In the genomic region with DNA sequence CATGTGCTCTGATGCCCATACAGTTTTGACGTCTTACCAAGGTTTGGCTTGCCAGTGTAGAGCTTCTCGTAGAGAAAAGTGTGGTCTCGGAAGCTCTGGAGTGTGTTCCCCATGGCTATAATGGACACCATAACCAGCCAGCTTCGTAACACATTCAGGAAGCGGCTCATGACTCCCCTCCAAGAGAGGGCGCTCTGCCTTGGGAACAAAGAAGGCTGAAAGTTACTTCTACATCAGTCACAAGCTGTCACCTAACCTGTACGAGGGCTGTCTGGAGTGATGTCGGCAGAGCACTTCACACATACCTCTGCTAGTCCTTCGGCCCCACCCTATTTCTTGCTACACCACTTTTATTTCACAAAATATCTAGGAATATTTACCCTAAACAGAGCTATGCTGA, we compare ENCODE assay signal across 17 mouse cellular contexts. TPM values are rescaled to one million over a fixed set of nuclear protein-coding genes. Genes with fewer than 3 reads are reported as not detected.
DNase-seq lines count a peak whose midpoint lies in the region; ATAC-seq and TF ChIP-seq lines count a peak whose summit lies in the region.
"Had no signal": no experiment of that assay in that cellular context is flagged by ENCODE, and none has a peak within 500 bp of the region (broad histone marks: within the 10 kb centered on the region; RNA-seq: fewer than 3 reads in every experiment).

No protein-coding gene starts in this region.

- WGBS in liver, postnatal 0 days (ENCODE audit: insufficient replicate concordance), result 74% methylated on average over 9 of the region's 9 CpGs
- 83% methylated on average over 9 of the region's 9 CpGs for WGBS in liver, embryonic 12.5 days (ENCODE audit: insufficient replicate concordance)

- no peaks in the 10 kb centered on the region for H3K9me3 ChIP-seq in liver, postnatal 0 days (ENCODE audit: low read length)
- no peaks in the 10 kb centered on the region for H3K9me3 ChIP-seq in liver, embryonic 12.5 days (replicated peaks)
- H3K9me3 ChIP-seq: forebrain, embryonic 15.5 days; limb, embryonic 10.5 days; lung, embryonic 15.5 days had no signal

- peak; percentile 87 for DNase-seq in heart, adult 11 months
- no peak for DNase-seq in heart, adult 8-10 months (ENCODE audit: low spot score)
- DNase-seq in liver, postnatal 0 days, result no peak
- DNase-seq in ES-CJ7 (ENCODE audit: low read depth, low spot score), result peak; percentile 58
- DNase-seq in lung, postnatal 36 days, result peak; percentile 32
- no peak for DNase-seq in testis, postnatal 10 days (ENCODE audit: low spot score)
- DNase-seq: adrenal gland, postnatal 25 days; gastrocnemius, adult 2 months; heart, postnatal 14 days; kidney, postnatal 14 days had no signal

- TF ChIP-seq CTCF in liver, postnatal 0 days (IDR thresholded peaks at IDR 0.05; ENCODE audit: low read depth), result peak; percentile 43; the same call in 1 of the 2 replicates

- no peak overlapping the region for H3K27ac ChIP-seq in liver, postnatal 0 days (ENCODE audit: low read depth)
- no peak overlapping the region for H3K27ac ChIP-seq in liver, embryonic 12.5 days
- H3K27ac ChIP-seq: forebrain, embryonic 15.5 days; gastrocnemius, adult 2 months; limb, embryonic 10.5 days; lung, embryonic 15.5 days had no signal

- no peak overlapping the region for H3K4me3 ChIP-seq in liver, postnatal 0 days (ENCODE audit: low read depth, low read length)
- no peak overlapping the region for H3K4me3 ChIP-seq in liver, embryonic 12.5 days
- H3K4me3 ChIP-seq: forebrain, embryonic 15.5 days; gastrocnemius, adult 2 months; limb, embryonic 10.5 days; lung, embryonic 15.5 days had no signal

- no peak for TF ChIP-seq EP300 in liver, postnatal 0 days (IDR thresholded peaks at IDR 0.05; ENCODE audit: low read depth)

- no peak overlapping the region for H3K9ac ChIP-seq in liver, postnatal 0 days (replicated peaks)
- no peak overlapping the region for H3K9ac ChIP-seq in liver, embryonic 12.5 days
- H3K9ac ChIP-seq: forebrain, embryonic 15.5 days; lung, embryonic 15.5 days had no signal

- H3K4me1 ChIP-seq in liver, postnatal 0 days (ENCODE audit: insufficient read depth), result peaks cover 18% of the 10 kb centered on the region
- peaks cover 39% of the 10 kb centered on the region for H3K4me1 ChIP-seq in liver, embryonic 12.5 days

- no peak overlapping the region for H3K4me2 ChIP-seq in liver, postnatal 0 days (ENCODE audit: low read depth, low read length)
- no peak overlapping the region for H3K4me2 ChIP-seq in liver, embryonic 12.5 days
- H3K4me2 ChIP-seq: forebrain, embryonic 15.5 days; lung, embryonic 15.5 days; midbrain, embryonic 11.5 days had no signal

- ATAC-seq in liver, postnatal 0 days, result no peak
- ATAC-seq in liver, embryonic 12.5 days, result no peak
- ATAC-seq in cerebellum, adult (ENCODE audit: insufficient number of reproducible peaks, low FRiP score, low TSS enrichment), result no peak
- ATAC-seq: forebrain, embryonic 15.5 days; hindbrain, embryonic 16.5 days had no signal

- H3K27me3 ChIP-seq in liver, postnatal 0 days (ENCODE audit: insufficient read depth, low read length), result no peaks in the 10 kb centered on the region
- H3K27me3 ChIP-seq in liver, embryonic 12.5 days (replicated peaks), result no peaks in the 10 kb centered on the region
- H3K27me3 ChIP-seq: forebrain, embryonic 15.5 days; lung, embryonic 15.5 days had no signal

- peaks cover 17% of the 10 kb centered on the region for H3K36me3 ChIP-seq in liver, postnatal 0 days (replicated peaks; ENCODE audit: insufficient read depth, low read length)
- H3K36me3 ChIP-seq in liver, embryonic 12.5 days, result peaks cover 58% of the 10 kb centered on the region

RNA-seq across cellular contexts. Expression of a gene that starts 2.3 kb away (rescaled TPM):
- 1 to 10 TPM; 5.7 to 7.7 (median 7.1) TPM for total RNA-seq in heart, adult 8-10 months (2022)
- polyA plus RNA-seq in liver, postnatal 0 days (2015; fragmentation: Nextera tagmentation; extraction: Ambion mirVana), result 85.7 and 94.2 TPM in 2 replicates
- polyA plus RNA-seq in liver, embryonic 12.5 days (2016; fragmentation: Nextera tagmentation; extraction: Ambion mirVana), result 99.3 and 101 TPM in 2 replicates

RNA-seq across cellular contexts. Expression of a gene that starts 2.4 kb away (rescaled TPM):
- 10 to 100 TPM; 12.8 to 20.7 (median 14.9) TPM for total RNA-seq in heart, adult 8-10 months (2022)
- polyA plus RNA-seq in liver, postnatal 0 days (2015; fragmentation: Nextera tagmentation; extraction: Ambion mirVana), result 2.8 and 3.0 TPM in 2 replicates
- 9.8 and 10.4 TPM in 2 replicates for polyA plus RNA-seq in liver, embryonic 12.5 days (2016; fragmentation: Nextera tagmentation; extraction: Ambion mirVana)

Comparison
In these comparisons a context has a peak if more than half of its experiments do, and no peak if none do; other contexts are left out.
1. DNase-seq: peak in heart, adult 11 months (single experiment), ES-CJ7 (single experiment) and lung, postnatal 36 days (single experiment); none in heart, adult 8-10 months (single experiment), liver, postnatal 0 days (single experiment) and testis, postnatal 10 days (single experiment).